Mouse (Mus musculus): ENCODE results near the gene Pald1. TPM values are rescaled to one million over a fixed set of nuclear protein-coding genes. Genes with fewer than 3 reads are reported as not detected.

Pald1 gene
- polyA plus RNA-seq, 1 experiment from 2014 or later: 29.4 TPM

DNA sequence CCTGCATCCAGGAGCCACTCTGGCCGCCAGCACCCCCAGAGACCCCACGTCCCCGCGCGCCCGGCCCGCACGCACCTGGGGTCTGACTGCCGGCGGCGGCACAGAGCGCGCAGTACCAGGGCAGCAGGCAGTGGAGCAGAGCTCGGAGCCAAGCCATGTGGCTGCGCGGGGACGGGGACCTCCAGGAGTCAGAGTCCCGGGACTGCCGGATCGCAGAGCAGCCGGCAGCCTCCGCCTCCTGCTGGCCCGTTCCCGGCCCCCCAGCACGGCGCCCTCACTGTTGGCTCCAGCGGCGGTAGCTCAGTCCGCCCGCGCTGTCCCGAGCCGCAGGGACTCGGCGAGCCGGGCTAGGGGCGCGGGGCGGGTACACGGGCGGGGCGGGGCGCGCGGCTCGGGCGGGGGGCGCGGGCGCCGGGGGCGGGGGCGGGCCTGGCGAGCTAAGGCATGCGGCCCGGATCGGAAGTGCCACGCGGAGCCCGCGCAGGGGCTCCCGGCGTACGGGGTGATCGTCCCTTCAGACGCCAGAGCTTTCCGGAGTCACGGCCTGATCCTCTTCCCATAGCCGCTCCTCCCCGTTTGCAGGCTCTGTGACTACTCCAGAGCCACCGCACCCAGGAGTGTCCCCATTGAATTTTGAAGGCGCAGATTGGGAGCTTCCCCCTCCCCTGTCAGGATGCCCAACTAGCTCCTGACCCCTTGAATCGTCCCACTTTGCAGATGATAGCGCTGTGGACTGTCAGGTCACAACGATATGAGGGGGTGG is 110.1 kb downstream of the Pald1 start, which contains the start of gene Adamts14:
TSS of gene Adamts14 (minus strand) at position 358 of the 763 bp plus-strand sequence.
- H3K4me2 ChIP-seq: peak within 1 kb of the TSS; percentile 92
- no peak within 1 kb of the TSS for H3K27ac ChIP-seq
- no peaks in the 10 kb centered on the region for H3K9me3 ChIP-seq
- H3K4me1 ChIP-seq (replicated peaks): peaks cover 18% of the 10 kb centered on the region
- peak; percentile 71 for ATAC-seq (ENCODE audit: low FRiP score)
- no peaks in the 10 kb centered on the region for H3K36me3 ChIP-seq
- peak within 1 kb of the TSS; percentile 55 for H3K4me3 ChIP-seq
- peak within 1 kb of the TSS; percentile 69 for H3K9ac ChIP-seq
- 1% methylated on average over 56 of the region's 75 CpGs for WGBS
- peaks cover 54% of the 10 kb centered on the region for H3K27me3 ChIP-seq

DNA sequence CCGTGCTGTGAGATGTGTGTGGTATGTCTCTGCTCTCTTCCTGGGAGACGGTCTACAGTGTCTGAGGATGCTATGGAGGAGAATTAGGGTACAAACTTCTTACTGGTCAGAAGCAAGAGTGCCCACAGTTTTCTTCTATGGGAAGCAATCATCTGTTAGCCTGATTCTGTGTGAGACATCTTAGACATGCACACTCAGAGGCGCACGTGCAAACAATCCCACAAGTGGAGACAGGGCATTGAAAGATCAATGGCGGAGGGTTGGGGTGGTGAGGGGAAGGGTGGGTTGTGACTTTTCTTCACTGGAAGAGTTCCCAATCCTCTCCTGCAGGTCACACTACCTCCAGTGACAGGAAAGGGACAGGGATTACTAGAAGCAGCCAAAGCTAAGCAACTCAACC is 110.7 kb downstream of the Pald1 start:
- Histone ChIP-seq H3K4me2 (peak overlapping the region; percentile 92), H3K9ac (peak overlapping the region; percentile 69), H3K27me3 (peaks cover 54% of the 10 kb centered on the region), H3K9me3 (no peaks in the 10 kb centered on the region), H3K27ac (no peak overlapping the region), H3K4me3 (peak overlapping the region; percentile 55), H3K4me1 (replicated peaks) (peaks cover 13% of the 10 kb centered on the region), H3K36me3 (no peaks in the 10 kb centered on the region)
- 43% methylated on average over 5 of the region's 5 CpGs for WGBS
- 0 out of 2 replicates have a peak, but pooled peaks have one; percentile 2 for ATAC-seq (ENCODE audit: low FRiP score)

DNA sequence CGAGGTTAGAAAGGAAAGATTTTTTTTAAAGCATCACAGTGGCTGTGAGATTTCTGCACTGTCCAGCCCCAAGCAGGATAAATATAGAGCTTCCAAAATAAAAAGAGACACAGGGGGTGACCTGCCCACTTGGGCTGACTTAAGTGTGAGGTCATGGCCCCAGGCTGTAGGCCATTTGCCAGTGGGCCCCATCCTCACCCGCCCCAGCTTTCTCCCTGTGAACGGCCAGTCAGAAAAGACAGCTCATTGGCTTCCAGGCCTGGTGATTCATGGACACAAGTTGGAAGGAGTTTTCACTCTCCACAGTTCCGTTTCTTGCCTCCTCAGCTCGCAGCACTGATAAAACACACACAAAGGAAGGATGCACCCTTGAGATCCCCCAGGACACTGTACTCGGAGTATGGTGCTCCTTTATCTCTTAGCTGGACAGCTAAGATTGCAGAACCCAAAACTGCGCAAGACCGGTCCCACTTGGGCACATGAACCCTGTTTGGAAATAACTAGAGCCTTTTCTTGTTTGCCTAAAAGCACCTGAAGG is 111.2 kb downstream of the Pald1 start:
- no peak overlapping the region for H3K4me3 ChIP-seq
- no peaks in the 10 kb centered on the region for H3K9me3 ChIP-seq
- H3K4me2 ChIP-seq: no peak overlapping the region
- H3K27ac ChIP-seq: no peak overlapping the region
- 56% methylated on average over 8 of the region's 8 CpGs for WGBS
- H3K27me3 ChIP-seq: peaks cover 54% of the 10 kb centered on the region
- H3K36me3 ChIP-seq: no peaks in the 10 kb centered on the region
- peaks cover 13% of the 10 kb centered on the region for H3K4me1 ChIP-seq (replicated peaks)
- no peak for ATAC-seq (ENCODE audit: low FRiP score)
- no peak overlapping the region for H3K9ac ChIP-seq

Other genes starting within 250 kb of the Pald1 start
- 66.2 and 66.8 TPM in 2 replicates for gene Sgpl1, start 235.8 kb downstream of the Pald1 start, polyA plus RNA-seq (2015; fragmentation: Nextera tagmentation; extraction: Ambion mirVana)
- gene Tbata, start 211.6 kb downstream of the Pald1 start, polyA plus RNA-seq (2015; fragmentation: Nextera tagmentation; extraction: Ambion mirVana): 0.19 TPM in 1 of 2 replicates, not detected in the other
- 0.14 and 0.31 TPM in 2 replicates for gene Adamts14, start 110.1 kb downstream of the Pald1 start, polyA plus RNA-seq (2015; fragmentation: Nextera tagmentation; extraction: Ambion mirVana)
- gene Prf1, start 85.7 kb downstream of the Pald1 start, polyA plus RNA-seq (2015; fragmentation: Nextera tagmentation; extraction: Ambion mirVana): 0.06 TPM in 1 of 2 replicates, not detected in the other
- gene Nodal, start 34.4 kb upstream of the Pald1 start, polyA plus RNA-seq (2015; fragmentation: Nextera tagmentation; extraction: Ambion mirVana): 0.09 TPM in 1 of 2 replicates, not detected in the other
- gene Eif4ebp2, start 69.1 kb upstream of the Pald1 start, polyA plus RNA-seq (2015; fragmentation: Nextera tagmentation; extraction: Ambion mirVana): 66.3 and 66.4 TPM in 2 replicates
- 15.3 and 16.1 TPM in 2 replicates for gene Lrrc20, start 92.3 kb upstream of the Pald1 start, polyA plus RNA-seq (2015; fragmentation: Nextera tagmentation; extraction: Ambion mirVana)
- 0.40 and 0.42 TPM in 2 replicates for gene Npffr1, start 212.0 kb upstream of the Pald1 start, polyA plus RNA-seq (2015; fragmentation: Nextera tagmentation; extraction: Ambion mirVana)